Mouse (Mus musculus): ENCODE measurements around the gene Vmn2r93. TPM values are rescaled to one million over a fixed set of nuclear protein-coding genes. Genes with fewer than 3 reads are reported as not detected.

Gene Vmn2r93
- not detected in 2 replicates for polyA plus RNA-seq (2016; fragmentation: Nextera tagmentation; extraction: Ambion mirVana)

DNA sequence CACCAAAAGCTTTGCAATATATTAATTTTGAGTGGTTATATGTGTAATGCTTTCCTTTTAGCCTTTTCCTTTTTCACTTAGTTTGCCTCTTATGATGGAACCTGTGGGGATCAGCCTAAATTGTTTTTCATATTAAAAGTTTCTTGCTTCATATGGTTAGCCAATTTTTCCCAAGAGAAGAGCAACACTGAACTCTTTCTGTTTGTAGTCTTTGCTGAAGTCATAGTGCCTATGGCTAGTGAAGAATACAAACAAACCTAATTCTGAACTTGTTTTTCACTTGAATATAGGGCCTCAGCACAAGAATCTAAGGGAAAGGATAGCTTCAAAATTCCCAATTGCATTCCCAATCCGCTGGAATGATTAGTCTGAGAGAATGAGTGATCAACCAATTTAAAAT lies at the start of gene Vmn2r93:
Vmn2r93 (plus strand) TSS at position 301 of the 400 bp plus-strand sequence.
- H3K27me3 ChIP-seq (replicated peaks) = no peaks in the 10 kb centered on the region
- no peak within 1 kb of the TSS for H3K9ac ChIP-seq
- no peak within 1 kb of the TSS for H3K27ac ChIP-seq (ENCODE audit: poor library complexity, severe bottlenecking)
- no peak within 1 kb of the TSS for H3K4me2 ChIP-seq
- no peaks in the 10 kb centered on the region for H3K4me1 ChIP-seq (replicated peaks)
- 0 out of 2 replicates have a peak, but pooled peaks cover 2% of the 10 kb centered on the region for H3K9me3 ChIP-seq (replicated peaks)
- H3K36me3 ChIP-seq = no peaks in the 10 kb centered on the region
- no peak within 1 kb of the TSS for H3K4me3 ChIP-seq
- 25% methylated on average over 1 of the region's 1 CpGs for WGBS
- ATAC-seq (ENCODE audit: insufficient number of reproducible peaks, low FRiP score) = no peak

DNA sequence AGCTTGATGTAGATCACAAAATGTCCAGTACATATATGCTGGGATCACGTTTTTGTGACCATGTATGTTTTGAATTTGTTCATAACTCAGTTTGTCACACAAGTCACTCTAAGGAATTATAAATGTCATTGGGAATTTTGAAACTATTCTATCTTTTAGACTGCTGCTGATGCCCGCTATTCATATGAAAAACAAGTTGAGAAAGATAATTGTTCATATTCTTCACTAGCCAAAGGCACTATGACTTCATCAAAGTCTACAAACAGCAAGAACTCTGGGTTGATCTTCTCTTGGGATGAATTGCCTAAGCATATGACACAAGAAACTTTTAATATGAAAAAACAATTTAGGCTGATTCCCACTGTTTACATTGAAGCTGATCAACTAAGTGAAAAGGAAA lies 20.2 kb upstream of the Vmn2r93 start, which contains the start of gene Vmn2r94:
Vmn2r94 (minus strand) TSS at position 101 of the 400 bp plus-strand sequence.
- H3K27ac ChIP-seq (ENCODE audit: poor library complexity, severe bottlenecking) = no peak within 1 kb of the TSS
- ATAC-seq (ENCODE audit: insufficient number of reproducible peaks, low FRiP score) = no peak
- H3K4me3 ChIP-seq = no peak within 1 kb of the TSS
- no peak within 1 kb of the TSS for H3K9ac ChIP-seq
- WGBS = 57% methylated on average over 2 of the region's 2 CpGs
- H3K4me2 ChIP-seq = no peak within 1 kb of the TSS
- no peaks in the 10 kb centered on the region for H3K4me1 ChIP-seq (replicated peaks)
- H3K36me3 ChIP-seq = no peaks in the 10 kb centered on the region
- no peaks in the 10 kb centered on the region for H3K27me3 ChIP-seq (replicated peaks)
- peaks cover 14% of the 10 kb centered on the region; the same call in 1 of the 2 replicates for H3K9me3 ChIP-seq (replicated peaks)

DNA sequence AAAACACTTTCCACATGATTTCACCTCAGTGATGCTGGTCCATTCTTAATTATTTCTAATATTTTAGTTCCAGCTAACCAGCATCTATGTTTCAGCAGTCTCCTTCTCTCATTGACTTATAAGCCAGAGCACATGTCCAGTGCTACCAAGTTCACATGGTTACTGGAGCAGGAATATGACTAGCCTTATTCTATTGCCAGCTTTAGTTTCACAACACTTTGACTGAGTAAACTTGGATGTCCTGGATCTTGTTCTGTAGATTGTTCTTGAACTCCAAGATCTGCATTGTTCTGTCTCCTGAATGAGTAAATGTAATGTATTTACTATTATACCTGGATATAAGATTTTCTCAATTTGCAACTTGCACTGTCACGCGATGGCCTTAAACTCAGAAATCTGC lies 25.1 kb downstream of the Vmn2r93 start:
- H3K27ac ChIP-seq (ENCODE audit: poor library complexity, severe bottlenecking) = no peak overlapping the region
- H3K9ac ChIP-seq = no peak overlapping the region
- WGBS = 81% methylated on average over 2 of the region's 2 CpGs
- ATAC-seq (ENCODE audit: insufficient number of reproducible peaks, low FRiP score) = no peak
- H3K4me2 ChIP-seq = no peak overlapping the region
- no peaks in the 10 kb centered on the region for H3K27me3 ChIP-seq (replicated peaks)
- no peak overlapping the region for H3K4me3 ChIP-seq
- H3K9me3 ChIP-seq (replicated peaks) = peaks cover 8% of the 10 kb centered on the region
- no peaks in the 10 kb centered on the region for H3K36me3 ChIP-seq
- no peaks in the 10 kb centered on the region for H3K4me1 ChIP-seq (replicated peaks)

DNA sequence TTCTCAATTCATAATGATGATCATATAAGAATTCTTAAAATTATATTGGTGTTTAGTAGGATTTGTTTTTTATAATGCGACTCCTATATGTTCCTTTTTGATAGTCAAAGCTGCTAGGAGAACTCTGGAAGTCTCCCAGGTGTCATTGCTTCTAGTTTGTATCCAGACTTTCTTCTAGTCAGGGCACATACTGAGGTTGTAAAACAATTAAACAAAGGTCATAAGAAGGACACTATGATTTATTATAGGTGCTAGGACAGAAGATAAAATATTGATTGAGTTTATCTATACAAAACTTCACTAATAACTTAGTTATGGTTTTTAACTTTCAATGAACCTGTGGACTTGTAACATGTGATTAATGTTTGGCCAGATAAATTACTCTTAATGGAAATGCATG lies 62.1 kb downstream of the Vmn2r93 start:
- Histone ChIP-seq H3K9me3 (replicated peaks) (peaks cover 10% of the 10 kb centered on the region), H3K27me3 (replicated peaks) (no peaks in the 10 kb centered on the region), H3K27ac (ENCODE audit: poor library complexity, severe bottlenecking) (no peak overlapping the region), H3K36me3 (no peaks in the 10 kb centered on the region), H3K4me1 (replicated peaks) (no peaks in the 10 kb centered on the region), H3K9ac (no peak overlapping the region), H3K4me3 (no peak overlapping the region), H3K4me2 (no peak overlapping the region)
- no peak for ATAC-seq (ENCODE audit: insufficient number of reproducible peaks, low FRiP score)
- 59% methylated on average over 1 of the region's 1 CpGs for WGBS

DNA sequence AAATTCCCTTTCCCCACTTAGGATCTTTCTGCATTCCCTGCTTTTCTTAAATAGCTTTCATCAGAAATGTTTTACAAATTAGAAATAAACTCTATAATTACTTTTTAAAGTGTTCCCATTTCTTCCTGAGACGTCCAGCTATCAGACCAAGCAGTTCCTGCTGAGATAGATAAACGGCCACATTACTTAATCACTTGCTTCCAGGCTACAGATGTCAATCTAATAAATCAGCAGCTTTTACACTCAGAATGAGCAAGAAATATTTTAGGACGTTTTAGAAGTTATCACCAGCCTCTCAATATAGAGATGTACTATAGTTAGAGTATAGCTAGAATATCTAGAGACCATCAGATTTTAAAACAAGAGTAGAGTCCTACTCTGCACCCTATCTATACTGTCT lies 62.7 kb downstream of the Vmn2r93 start:
- no peaks in the 10 kb centered on the region for H3K4me1 ChIP-seq (replicated peaks)
- H3K4me2 ChIP-seq = no peak overlapping the region
- H3K36me3 ChIP-seq = no peaks in the 10 kb centered on the region
- H3K9me3 ChIP-seq (replicated peaks) = peaks cover 11% of the 10 kb centered on the region
- H3K27ac ChIP-seq (ENCODE audit: poor library complexity, severe bottlenecking) = no peak overlapping the region
- ATAC-seq (ENCODE audit: insufficient number of reproducible peaks, low FRiP score) = no peak
- WGBS = 44% methylated on average over 3 of the region's 3 CpGs
- no peak overlapping the region for H3K9ac ChIP-seq
- H3K27me3 ChIP-seq (replicated peaks) = no peaks in the 10 kb centered on the region
- no peak overlapping the region for H3K4me3 ChIP-seq

Other genes with a start within 250 kb of the Vmn2r93 start
- gene Vmn2r124, start 248.7 kb upstream of the Vmn2r93 start, polyA plus RNA-seq (2016; fragmentation: Nextera tagmentation; extraction: Ambion mirVana) = not detected in 2 replicates
- gene Vmn2r91, start 213.1 kb upstream of the Vmn2r93 start, polyA plus RNA-seq (2016; fragmentation: Nextera tagmentation; extraction: Ambion mirVana) = not detected in 2 replicates
- not detected in 2 replicates for gene Vmn2r92, start 146.2 kb upstream of the Vmn2r93 start, polyA plus RNA-seq (2016; fragmentation: Nextera tagmentation; extraction: Ambion mirVana)
- not detected in 2 replicates for gene Vmn2r94, start 20.3 kb upstream of the Vmn2r93 start, polyA plus RNA-seq (2016; fragmentation: Nextera tagmentation; extraction: Ambion mirVana)
- gene Vmn2r95, start 126.0 kb downstream of the Vmn2r93 start, polyA plus RNA-seq (2016; fragmentation: Nextera tagmentation; extraction: Ambion mirVana) = not detected in 2 replicates